Mouse (Mus musculus): Measurements from ENCODE around the gene Matn1. TPM values are rescaled to one million over a fixed set of nuclear protein-coding genes. Genes with fewer than 3 reads are reported as not detected.

Gene Matn1
- polyA plus RNA-seq, 2 experiments: 0.08 to 0.13 TPM

- no peak for DNase-seq (ENCODE audit: low read depth in 3 of 3, low spot score in 3 of 3)
- TF ChIP-seq CTCF (IDR thresholded peaks at IDR 0.05; ENCODE audit: low read depth) (no peak), EP300 (IDR thresholded peaks at IDR 0.05; ENCODE audit: low read depth) (no peak)
- ATAC-seq (ENCODE audit: insufficient read depth): no peak
- Histone ChIP-seq H3K36me3 (replicated peaks; ENCODE audit: control insufficient read depth, insufficient read depth, low read depth) (no peaks in the 10 kb centered on the region), H3K4me3 (ENCODE audit: insufficient read depth in 1 of 2, low read depth in 2 of 2, low read length in 2 of 2) (no peak overlapping the region), H3K9me3 (ENCODE audit: control insufficient read depth, low read length) (no peaks in the 10 kb centered on the region), H3K9ac (replicated peaks) (no peak overlapping the region), H3K27ac (no peak overlapping the region), H3K4me1 (replicated peaks; ENCODE audit: control insufficient read depth in 2 of 2, insufficient read depth in 2 of 2, low read length in 1 of 2) (no peaks in the 10 kb centered on the region), H3K27me3 (ENCODE audit: control insufficient read depth, insufficient read depth, low read length) (no peaks in the 10 kb centered on the region), H3K4me2 (ENCODE audit: low read depth) (no peak overlapping the region)
- 43% methylated on average over 5 of the region's 5 CpGs for WGBS (ENCODE audit: insufficient replicate concordance)
Observed at GRCm38 (mm10) chr4:130958812-130959211, 14.6 kb downstream of the Matn1 start.

DNA sequence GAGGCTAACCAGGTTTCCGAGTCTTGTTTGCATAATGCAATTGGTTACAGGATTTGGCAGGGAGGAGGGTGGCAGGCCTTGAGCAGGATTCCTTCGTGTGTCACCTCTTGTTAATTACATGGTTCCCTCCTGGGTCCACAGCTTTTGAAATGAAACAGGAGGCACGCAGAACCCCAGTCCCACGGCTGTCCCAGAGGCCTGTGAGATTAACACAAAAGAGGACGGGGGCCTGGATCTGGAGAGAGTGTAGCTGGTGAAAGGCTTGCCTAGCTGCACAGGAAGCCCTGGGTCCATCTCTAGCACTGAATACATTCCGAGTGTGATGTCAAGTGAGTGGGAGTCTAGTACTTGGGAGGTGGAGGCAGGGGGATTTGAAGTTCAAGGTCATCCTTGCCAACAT, 15.5 kb downstream of the Matn1 start:
- H3K4me3 ChIP-seq (ENCODE audit: insufficient read depth in 1 of 2, low read depth in 2 of 2, low read length in 2 of 2): no peak overlapping the region
- H3K27ac ChIP-seq: no peak overlapping the region
- H3K27me3 ChIP-seq (ENCODE audit: control insufficient read depth, insufficient read depth, low read length): no peaks in the 10 kb centered on the region
- no peaks in the 10 kb centered on the region for H3K9me3 ChIP-seq (ENCODE audit: control insufficient read depth, low read length)
- no peaks in the 10 kb centered on the region for H3K4me1 ChIP-seq (replicated peaks; ENCODE audit: control insufficient read depth in 2 of 2, insufficient read depth in 2 of 2, low read length in 1 of 2)
- no peak for TF ChIP-seq EP300 (IDR thresholded peaks at IDR 0.05; ENCODE audit: low read depth)
- no peak for TF ChIP-seq CTCF (IDR thresholded peaks at IDR 0.05; ENCODE audit: low read depth)
- ATAC-seq (ENCODE audit: insufficient read depth): no peak
- 47% methylated on average over 6 of the region's 6 CpGs for WGBS (ENCODE audit: insufficient replicate concordance)
- H3K4me2 ChIP-seq (ENCODE audit: low read depth): no peak overlapping the region
- DNase-seq (ENCODE audit: low read depth in 3 of 3, low spot score in 3 of 3): no peak
- no peaks in the 10 kb centered on the region for H3K36me3 ChIP-seq (replicated peaks; ENCODE audit: control insufficient read depth, insufficient read depth, low read depth)
- H3K9ac ChIP-seq (replicated peaks): no peak overlapping the region

GRCm38 (mm10) chr4:130960118-130960734, 16.0 kb downstream of the Matn1 start:
- Histone ChIP-seq H3K9me3 (ENCODE audit: control insufficient read depth, low read length) (no peaks in the 10 kb centered on the region), H3K27me3 (ENCODE audit: control insufficient read depth, insufficient read depth, low read length) (no peaks in the 10 kb centered on the region), H3K4me3 (ENCODE audit: insufficient read depth in 1 of 2, low read depth in 2 of 2, low read length in 2 of 2) (no peak overlapping the region), H3K36me3 (replicated peaks; ENCODE audit: control insufficient read depth, insufficient read depth, low read depth) (no peaks in the 10 kb centered on the region), H3K4me1 (replicated peaks; ENCODE audit: control insufficient read depth in 2 of 2, insufficient read depth in 2 of 2, low read length in 1 of 2) (no peaks in the 10 kb centered on the region), H3K4me2 (ENCODE audit: low read depth) (no peak overlapping the region), H3K27ac (no peak overlapping the region), H3K9ac (replicated peaks) (no peak overlapping the region)
- no peak for TF ChIP-seq EP300 (IDR thresholded peaks at IDR 0.05; ENCODE audit: low read depth)
- TF ChIP-seq CTCF (IDR thresholded peaks at IDR 0.05; ENCODE audit: low read depth): peak; percentile 95
- 14% methylated on average over 9 of the region's 9 CpGs for WGBS (ENCODE audit: insufficient replicate concordance)
- DNase-seq (ENCODE audit: low read depth in 3 of 3, low spot score in 3 of 3) (peak; percentile 14 to 22 (median 15)), ATAC-seq (ENCODE audit: insufficient read depth) (no peak)

DNA sequence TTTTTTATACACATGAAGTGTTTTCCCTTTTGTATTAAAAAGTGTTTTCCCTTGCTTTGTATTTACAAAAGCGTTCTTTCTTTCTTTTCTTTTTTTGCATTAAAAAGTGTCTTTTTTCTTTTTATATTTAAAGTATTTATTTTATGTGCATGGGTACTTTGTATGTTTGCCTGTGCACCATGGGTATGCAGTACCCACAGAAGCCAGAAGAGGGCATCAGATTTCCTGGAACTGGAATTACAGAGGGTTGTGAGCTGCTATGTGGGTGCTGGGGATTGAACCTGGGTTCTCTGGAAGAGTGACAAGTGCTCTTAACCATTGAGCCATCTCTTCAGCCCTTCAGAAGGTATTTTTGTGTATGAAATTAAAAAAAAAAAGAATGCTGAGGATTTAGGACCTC, 27.1 kb downstream of the Matn1 start:
- 0 out of 2 replicates have a peak, but pooled peaks have one; percentile 18 for TF ChIP-seq CTCF (IDR thresholded peaks at IDR 0.05; ENCODE audit: low read depth)
- TF ChIP-seq EP300 (IDR thresholded peaks at IDR 0.05; ENCODE audit: low read depth): no peak
- DNase-seq (ENCODE audit: low read depth in 3 of 3, low spot score in 3 of 3): no peak
- WGBS (ENCODE audit: insufficient replicate concordance): 56% methylated on average over 1 of the region's 1 CpGs
- H3K9me3 ChIP-seq (ENCODE audit: control insufficient read depth, low read length): no peaks in the 10 kb centered on the region
- no peak overlapping the region for H3K4me2 ChIP-seq (ENCODE audit: low read depth)
- no peaks in the 10 kb centered on the region for H3K27me3 ChIP-seq (ENCODE audit: control insufficient read depth, insufficient read depth, low read length)
- H3K36me3 ChIP-seq (replicated peaks; ENCODE audit: control insufficient read depth, insufficient read depth, low read depth): no peaks in the 10 kb centered on the region
- H3K9ac ChIP-seq (replicated peaks): no peak overlapping the region
- H3K4me1 ChIP-seq (replicated peaks; ENCODE audit: control insufficient read depth in 2 of 2, insufficient read depth in 2 of 2, low read length in 1 of 2): no peaks in the 10 kb centered on the region
- H3K4me3 ChIP-seq (ENCODE audit: insufficient read depth in 1 of 2, low read depth in 2 of 2, low read length in 2 of 2): no peak overlapping the region
- ATAC-seq (ENCODE audit: insufficient read depth): no peak
- H3K27ac ChIP-seq: no peak overlapping the region

DNA sequence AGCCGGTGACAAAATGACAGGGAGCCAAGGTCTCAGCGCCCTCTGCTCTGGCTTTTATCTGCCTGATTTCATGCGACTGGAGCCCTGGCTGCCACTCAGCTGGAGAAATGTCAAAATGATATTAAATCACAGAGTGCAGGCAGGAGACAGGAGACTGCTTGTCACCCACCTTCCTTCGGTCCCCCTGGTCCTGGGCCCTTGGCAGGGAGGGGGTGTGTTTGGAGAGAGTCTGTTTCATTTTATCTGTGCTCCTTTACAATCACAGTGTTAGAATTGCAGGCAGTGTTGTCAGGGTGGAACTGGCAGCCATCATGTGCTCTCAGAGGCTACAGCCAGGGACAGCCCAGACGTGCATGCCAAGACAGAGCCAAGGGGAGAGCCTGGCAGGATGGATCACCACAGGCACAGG, 28.2 kb downstream of the Matn1 start:
- Histone ChIP-seq H3K9ac (replicated peaks) (no peak overlapping the region), H3K4me2 (ENCODE audit: low read depth) (no peak overlapping the region), H3K27me3 (ENCODE audit: control insufficient read depth, insufficient read depth, low read length) (no peaks in the 10 kb centered on the region), H3K9me3 (ENCODE audit: control insufficient read depth, low read length) (no peaks in the 10 kb centered on the region), H3K4me1 (replicated peaks; ENCODE audit: control insufficient read depth in 2 of 2, insufficient read depth in 2 of 2, low read length in 1 of 2) (no peaks in the 10 kb centered on the region), H3K27ac (no peak overlapping the region), H3K36me3 (replicated peaks; ENCODE audit: control insufficient read depth, insufficient read depth, low read depth) (no peaks in the 10 kb centered on the region), H3K4me3 (ENCODE audit: insufficient read depth in 1 of 2, low read depth in 2 of 2, low read length in 2 of 2) (no peak overlapping the region)
- no peak for TF ChIP-seq EP300 (IDR thresholded peaks at IDR 0.05; ENCODE audit: low read depth)
- no peak for TF ChIP-seq CTCF (IDR thresholded peaks at IDR 0.05; ENCODE audit: low read depth)
- 62% methylated on average over 5 of the region's 5 CpGs for WGBS (ENCODE audit: insufficient replicate concordance)
- ATAC-seq (ENCODE audit: insufficient read depth) (no peak), DNase-seq (ENCODE audit: low read depth in 3 of 3, low spot score in 3 of 3) (no peak)

Measured in liver, embryonic 14.5 days (tissue).